Mouse (Mus musculus) c-Kit-positive CD71-negative TER-119-negative erythroid progenitor cells, embryonic 14.5 days (primary cell): ENCODE data around the gene Prkcz.

ENCODE experiments used
- DNase-seq: peaks from one replicate; pipeline ENCODE4 v3.0.0-alpha.2; 2013; ENCODE audit warnings: low read depth

Prkcz gene

DNA sequence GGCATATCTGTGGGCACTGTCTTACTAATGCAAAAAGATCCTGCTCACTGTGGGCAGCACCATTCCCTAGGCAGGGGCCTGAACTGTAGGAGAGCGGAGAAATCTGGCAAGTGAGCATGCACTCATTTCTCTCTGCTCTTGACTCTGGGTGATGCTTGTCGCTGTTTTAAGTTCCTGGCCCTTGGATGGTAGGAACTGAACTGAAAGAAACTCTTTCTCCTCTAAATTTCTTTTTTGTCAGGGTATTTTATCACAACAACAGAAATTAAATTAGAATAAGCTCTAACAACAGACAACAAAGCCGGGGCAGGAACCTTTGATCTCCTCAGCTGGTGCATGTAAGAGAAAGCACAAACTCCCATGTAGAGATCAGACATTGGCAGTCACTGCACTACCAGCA lies 46.1 kb downstream of the Prkcz start:
- DNase-seq: no peak

DNA sequence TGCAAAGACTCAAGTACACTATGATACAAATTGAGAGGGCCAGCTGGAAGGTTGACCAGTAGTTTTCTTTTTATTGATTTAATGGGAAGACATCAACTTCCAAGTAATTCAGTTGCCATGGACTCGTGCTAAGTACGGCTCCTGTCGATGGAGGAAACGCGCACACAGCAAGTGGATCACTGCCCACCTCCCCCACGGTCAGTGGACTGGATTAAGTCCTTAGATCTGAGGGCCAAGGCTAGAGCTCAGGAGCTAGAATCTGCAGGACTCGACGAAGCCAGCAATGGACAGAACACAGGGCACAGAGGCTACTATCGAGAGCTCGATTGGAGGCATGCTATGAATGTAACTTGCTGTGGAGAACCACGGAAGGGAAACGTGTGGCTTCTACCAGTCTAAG lies 52.5 kb downstream of the Prkcz start:
- DNase-seq: no peak

DNA sequence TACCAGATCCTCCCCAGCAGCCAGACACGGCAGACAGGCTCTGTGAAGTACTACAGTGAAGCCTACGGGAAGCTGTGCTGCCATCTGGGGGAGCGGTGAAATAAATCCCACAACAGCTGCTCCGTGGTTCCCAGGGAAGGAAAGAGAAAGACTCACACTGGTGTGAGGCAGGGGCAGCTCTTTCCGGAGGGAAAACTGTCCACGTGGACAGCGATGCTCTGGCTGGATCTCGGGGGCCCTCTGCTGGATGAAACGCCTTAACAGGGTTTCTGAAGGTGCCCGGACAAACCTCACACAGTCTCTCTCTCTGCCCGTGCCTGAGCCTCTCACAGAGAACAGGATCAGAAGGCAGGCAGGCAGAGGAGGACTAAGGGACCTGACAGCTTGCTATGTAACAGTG lies 53.1 kb downstream of the Prkcz start:
- peak; percentile 35 for DNase-seq

DNA sequence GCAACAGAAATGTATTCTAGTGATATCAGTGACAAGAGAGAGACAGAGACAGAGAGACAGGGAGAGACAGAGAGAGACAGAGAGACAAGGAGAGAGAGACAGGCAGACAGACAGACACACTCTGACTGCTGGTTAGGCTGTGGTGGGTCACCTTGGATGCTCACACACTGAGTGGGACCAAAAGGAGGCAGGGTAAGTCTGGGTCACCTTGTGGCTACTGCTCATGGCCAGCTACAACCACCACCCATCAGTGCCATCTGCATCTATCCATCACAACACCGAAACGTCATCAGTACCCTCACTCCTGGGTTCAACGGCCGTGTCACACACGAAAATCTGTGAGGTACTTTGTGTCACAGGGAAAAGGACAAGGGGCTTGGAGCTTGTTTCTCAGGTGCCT lies 53.6 kb downstream of the Prkcz start:
- DNase-seq: no peak

DNA sequence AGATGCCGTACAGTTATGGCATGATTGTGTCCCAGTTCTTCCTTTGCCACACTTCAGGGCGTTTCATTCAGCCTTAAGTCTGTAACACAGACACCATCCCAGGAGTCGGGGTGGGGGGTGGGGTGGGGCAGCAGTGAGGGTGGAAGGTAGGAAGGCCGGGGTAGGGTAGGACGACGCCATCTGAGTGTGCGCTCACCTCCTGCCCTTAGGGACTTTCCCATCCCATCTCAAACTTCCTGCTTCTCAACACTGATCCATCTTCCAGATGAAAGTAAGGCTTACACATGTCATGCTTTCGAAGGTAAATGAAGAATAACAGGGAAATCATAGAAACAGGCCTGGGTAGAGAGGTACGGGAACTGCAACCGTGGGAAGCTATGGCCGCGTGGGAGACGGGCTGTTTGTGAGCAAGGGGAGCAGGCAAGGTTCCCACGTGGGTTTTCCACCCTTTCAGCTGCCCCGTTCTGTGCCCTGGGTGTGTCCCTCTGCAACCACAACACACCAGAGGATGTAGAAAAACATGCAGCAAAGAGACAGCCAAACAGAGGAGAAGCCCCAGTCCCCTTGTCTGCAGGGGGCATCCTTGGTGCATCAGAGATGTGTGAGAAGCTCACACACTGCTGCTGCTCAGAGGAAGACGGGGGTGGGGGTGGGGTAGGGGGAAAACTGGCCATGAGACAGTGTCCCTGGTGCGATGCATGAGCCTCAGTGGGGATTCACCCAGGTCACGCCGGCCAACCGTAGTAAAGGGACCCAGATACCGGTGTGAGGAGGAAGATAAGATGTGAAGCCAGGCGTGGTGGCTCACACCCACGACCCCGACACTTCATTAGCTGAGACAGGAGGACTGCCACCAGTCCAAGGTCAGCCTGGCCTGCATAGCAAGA lies 54.6 kb downstream of the Prkcz start:
- no peak for DNase-seq

DNA sequence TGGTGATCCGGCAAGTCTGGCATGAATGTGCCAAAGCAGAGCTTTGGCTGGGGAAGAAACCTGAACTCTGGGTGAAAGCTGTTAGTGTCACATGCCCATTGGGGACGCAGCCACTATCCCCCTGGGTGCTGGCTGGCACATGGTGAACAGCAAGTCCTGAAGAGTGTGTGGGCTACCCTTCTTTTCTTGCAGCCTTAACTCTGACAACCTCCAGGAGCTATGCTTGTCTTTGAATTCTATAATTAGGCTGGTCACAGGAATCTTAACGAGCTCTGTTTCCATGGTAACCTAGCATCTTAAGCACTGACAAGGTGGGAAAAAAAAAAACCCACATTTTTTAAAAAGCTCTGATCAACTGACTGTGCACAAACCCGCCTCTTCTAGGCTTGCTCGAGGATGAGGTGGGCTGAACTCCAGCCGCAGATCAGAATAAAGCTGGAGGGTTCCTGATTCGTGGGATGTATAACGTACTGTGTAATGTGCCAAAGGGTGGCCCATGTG lies 55.6 kb downstream of the Prkcz start:
- no peak for DNase-seq

DNA sequence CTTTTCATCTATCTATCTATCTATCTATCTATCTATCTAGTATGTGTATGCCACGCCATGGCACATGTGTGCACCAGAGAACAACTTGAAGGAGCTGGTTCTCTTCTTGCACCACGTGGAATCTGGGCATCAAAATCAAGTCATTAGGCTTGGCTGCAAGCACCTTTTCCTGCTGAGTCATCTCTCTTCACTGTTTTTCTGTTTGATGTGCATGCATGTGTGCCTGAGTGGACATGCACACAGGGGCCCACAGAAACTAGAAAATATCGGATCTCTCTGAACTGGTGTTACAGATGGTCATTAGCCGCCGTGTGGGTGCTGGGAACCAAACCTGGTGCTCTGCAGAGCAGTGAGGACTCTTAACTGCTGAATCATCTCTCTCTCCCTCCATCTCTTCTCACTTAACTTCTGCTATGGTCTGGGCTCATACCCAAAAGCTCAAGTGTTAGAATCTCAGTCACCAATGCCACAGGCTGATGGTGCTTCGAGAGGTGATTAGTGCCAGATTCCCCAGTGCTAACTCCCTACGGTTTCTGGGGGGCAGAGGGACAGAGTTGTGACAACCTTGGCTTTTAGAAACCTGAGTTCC lies 56.6 kb downstream of the Prkcz start:
- DNase-seq: no peak

DNA sequence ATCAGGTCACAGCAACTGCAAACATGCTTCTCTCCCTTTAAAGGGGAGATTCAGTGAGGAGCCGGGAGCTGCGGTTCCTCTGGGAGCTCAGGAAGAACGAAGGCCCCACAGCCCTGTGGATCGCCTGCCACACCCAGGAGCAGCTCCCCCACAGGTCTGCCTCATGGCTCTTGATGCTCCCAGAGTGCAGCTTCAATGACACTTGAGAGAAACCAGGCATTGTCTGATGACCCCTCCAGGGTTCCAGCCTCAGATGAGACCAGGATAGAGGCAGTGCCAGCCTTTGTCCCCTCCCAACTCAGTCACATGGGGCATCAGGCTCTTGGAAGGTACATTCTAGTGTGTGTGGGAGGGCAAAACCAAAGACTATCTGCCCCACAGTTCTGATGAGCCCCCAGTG lies 59.2 kb downstream of the Prkcz start:
- DNase-seq: no peak

DNA sequence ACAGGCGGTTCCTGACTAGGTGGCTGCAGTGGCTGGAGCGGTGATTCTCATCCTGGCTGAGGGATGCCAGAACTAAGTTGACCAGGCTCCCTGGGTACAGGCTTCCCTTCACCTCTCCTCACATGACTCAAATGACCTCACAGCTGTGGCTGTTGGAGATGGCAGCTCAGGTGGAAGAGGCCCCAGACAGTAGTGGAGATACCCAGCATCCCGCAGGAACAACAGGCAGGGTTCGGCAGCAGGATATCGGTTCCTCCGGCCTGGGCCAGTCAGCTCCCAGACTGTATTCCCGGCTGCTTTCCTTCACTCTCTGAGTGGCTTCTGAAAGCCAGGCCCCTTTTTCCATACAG lies 60.1 kb downstream of the Prkcz start:
- no peak for DNase-seq

DNA sequence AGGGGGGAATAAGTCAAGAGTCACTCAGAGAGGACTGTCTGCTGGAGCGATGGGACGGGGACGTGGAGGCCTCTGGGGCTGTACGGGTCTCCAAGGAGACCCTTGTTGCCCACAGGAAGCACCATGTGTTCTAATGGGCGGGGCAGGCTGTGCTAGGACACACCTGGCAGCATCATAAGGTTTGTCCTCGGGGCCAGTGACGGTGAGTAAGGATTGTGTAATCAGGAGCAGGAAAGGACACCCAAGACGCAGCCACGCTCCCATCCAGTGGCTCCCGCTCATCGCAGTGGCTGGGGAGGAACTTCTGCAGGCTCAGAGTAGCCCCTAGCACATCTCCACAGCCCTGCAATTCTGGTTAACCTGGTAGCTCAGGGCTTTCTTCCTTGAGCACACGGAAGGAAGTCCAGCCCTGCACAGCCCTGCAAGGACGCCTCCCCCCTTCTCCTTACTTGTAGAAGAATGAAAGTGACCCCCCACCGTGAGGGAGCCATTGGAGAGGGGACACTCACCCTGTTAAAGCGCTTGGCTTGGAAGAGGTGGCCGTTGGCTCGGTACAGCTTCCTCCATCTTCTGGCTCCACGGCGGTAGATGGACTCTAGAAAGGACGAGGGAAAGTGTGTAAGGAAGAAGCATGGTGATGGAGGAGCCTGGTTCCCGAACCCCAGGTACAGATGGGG lies 60.6 kb downstream of the Prkcz start:
- DNase-seq: no peak

DNA sequence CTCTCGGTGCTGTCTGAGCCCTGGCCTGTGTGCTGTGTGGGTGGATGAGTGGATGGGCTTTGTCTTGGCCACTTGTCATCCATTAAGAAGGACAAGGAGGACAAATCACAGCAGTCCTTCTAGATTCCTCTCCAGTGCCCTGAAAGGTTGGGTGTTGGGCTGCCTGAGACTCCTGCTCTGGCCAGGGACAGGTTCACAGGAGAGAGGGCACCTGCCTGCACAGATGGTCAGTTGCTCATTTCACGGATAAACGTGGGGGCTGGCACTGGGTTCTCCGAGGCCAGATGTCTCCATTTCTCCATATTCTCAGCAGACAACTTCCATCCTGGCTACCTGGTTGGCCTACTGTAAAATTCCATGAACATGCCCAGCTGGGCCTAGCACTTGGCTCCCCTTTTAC lies 62.3 kb downstream of the Prkcz start:
- no peak for DNase-seq

DNA sequence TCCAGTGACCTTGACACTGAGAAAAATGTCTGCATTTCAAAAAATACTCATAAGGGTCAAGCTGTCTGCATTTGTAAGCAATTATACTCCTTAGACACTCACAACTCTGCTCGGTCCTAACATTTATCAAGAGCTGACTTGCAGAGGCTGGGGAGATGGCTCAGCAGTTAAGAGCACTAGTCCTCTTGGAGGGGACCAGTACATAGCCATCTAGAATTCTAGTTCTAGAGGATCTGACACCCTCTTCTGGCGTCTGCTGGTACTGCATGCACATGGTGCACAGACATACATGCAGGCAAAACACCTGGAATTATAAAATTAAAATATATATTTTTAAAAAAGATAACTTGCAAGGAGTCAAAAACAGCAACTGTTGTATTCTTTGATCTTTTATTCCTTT lies 64.1 kb downstream of the Prkcz start:
- DNase-seq: peak; percentile 25

DNA sequence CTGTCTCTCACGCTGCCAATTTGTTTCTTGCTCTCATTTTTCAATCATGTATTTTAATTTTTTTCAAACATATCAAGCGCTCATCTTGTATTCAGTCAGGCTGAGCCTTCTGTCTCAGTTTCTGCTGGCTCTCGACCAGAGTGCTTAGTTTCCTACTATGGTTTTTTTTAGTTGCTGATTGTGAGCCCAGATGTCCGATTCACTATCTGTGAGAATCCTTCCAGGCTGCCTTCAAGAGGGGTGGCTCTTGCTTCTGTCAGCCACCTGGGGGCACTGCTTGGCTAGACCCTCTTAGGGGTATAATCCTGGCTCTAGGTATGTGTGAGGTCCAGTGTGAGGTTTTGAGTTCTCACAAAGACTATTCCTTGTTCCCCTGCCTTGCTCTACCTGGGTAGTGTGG lies 65.2 kb downstream of the Prkcz start:
- DNase-seq: no peak

DNA sequence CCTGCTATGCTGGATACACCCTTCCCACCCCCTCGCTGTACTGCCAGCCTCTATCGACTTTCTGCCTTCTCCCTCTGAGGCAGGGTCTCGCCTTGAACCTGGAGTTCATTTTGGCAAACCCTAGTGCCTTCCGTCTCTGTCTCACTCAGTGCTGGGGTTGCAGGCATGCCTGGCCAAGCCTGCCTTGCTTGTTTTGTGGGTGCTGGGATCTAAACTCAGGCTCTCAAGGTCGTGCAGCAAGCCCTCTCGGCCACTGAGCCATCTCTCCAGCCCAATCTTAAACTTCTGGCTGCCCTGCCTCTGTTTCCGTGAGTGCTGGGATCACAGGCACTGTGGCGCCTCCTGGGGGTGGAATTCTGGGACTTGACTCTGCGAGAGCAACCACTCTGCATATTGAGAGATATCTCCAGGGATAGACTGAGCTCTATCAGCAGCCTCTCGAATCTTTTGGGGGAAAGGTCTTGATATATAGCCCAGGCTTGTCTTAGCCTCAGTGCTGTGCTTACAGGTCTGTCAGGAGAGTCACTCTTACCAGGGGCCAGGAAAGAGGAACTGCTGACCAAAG lies 66.1 kb downstream of the Prkcz start:
- no peak for DNase-seq

DNA sequence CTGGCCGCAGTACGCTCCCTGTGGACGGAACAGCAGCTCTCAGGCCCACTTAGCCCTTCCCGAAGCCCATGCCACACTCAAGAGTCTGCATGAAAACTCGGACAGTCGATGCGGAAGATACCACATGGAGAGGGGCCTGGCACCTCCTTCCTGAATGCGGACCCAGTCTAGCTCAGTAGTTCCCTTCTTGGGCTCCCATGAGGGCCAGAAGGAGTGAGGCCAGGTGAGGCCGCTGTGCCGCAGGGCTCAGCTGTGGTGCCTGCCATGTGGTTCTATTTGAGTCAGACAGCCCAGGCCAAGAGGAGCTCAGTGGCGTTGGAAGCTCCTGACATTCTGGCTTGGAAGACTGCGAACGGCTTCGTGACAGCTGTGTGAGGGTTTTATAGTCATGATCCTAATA lies 66.8 kb downstream of the Prkcz start:
- DNase-seq: no peak

DNA sequence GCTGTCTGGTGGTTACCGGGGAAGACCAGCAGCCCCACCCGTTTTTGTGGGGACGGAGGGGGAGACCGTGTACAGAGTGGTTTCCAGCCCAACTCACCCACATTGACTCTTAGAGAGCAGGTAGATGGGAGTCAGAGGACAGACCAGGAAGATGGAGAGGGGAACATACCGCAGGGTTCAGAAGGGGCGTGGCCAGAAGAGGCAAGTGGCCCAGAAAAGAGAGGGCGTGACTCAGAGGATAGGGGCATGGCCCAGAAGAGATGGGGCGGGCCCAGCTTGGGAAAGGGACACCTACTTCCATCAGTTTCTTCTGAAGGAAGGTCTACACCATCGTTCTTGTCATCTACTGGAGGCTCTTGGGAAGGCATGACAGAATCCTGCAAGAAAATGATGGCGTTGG lies 68.3 kb downstream of the Prkcz start:
- DNase-seq: no peak

DNA sequence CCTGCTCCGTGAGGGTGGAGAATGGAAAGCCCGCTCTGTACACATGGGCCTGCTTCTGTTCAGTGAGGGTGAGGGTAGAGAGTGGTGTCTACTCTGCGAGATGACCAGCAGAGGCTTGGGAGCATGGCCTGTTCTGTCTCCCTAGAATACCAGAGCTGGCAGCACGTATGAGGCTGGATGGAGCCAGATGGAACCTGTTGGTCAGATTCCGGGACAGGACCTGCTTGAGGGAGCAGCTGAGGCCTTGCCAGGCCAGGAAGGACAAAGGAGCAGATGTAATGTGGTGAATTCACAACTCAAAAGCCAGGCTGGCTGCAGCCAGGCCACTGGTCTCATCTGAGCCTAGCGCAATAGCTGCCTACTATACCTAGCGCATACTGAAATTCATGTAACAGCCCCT lies 71.1 kb downstream of the Prkcz start:
- no peak for DNase-seq

DNA sequence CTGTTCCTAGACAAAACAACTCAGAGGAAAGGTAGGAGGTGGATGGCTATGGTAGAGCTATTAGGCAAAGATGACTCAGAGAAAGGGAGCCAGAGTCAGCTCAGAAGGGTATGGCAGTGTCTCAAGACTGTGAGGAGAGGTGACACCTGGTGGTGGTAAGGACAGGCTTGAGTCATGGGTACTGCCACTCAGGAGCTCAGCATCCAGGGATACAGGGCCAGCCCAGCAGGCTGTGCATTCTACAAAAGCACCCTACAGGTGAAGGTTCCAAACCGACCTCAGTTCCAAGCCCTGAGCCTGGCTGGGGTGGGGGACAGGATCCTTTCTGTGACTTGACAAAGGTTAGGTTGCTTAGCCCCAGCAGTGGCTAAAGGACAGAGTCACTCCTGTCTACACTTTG lies 72.6 kb downstream of the Prkcz start:
- no peak for DNase-seq

DNA sequence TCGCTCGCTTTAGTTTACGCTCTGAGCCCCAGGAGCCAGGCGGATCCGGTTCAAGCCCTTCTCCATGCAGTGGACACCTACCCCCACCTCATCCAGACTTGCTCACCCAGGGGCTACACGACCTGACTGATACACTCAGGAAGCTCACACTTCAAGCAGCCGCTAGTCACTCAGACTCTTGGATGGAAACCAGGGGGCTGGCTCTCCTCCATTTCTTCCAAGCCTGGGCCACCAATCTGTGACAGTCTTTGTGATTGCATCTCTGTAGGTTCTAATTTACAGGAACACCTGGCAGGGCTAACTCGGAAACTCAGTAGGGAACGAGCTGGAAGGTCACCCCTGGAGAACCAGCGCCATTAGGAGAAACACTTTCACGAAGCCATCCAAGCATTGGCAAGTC lies 73.4 kb downstream of the Prkcz start:
- DNase-seq: no peak

DNA sequence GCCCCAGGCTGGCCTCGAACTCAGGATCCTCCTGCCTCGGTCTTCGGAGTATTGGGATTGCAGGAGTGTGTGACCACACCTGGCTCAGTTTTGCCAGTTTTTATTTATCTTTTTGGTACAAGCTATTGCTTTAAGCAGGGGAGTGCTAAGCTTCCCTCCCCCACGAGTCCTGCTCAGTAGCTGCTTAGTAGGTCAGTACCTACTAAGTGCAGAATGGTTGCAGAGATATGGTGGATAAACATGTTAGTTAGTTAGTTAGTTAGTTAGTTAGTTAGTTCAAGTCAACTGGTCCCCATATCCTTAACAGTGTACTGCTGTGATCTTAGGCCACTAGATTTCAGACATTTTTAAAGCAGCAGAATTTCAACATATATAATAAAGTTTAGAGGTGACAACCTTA lies 75.1 kb downstream of the Prkcz start:
- no peak for DNase-seq

DNA sequence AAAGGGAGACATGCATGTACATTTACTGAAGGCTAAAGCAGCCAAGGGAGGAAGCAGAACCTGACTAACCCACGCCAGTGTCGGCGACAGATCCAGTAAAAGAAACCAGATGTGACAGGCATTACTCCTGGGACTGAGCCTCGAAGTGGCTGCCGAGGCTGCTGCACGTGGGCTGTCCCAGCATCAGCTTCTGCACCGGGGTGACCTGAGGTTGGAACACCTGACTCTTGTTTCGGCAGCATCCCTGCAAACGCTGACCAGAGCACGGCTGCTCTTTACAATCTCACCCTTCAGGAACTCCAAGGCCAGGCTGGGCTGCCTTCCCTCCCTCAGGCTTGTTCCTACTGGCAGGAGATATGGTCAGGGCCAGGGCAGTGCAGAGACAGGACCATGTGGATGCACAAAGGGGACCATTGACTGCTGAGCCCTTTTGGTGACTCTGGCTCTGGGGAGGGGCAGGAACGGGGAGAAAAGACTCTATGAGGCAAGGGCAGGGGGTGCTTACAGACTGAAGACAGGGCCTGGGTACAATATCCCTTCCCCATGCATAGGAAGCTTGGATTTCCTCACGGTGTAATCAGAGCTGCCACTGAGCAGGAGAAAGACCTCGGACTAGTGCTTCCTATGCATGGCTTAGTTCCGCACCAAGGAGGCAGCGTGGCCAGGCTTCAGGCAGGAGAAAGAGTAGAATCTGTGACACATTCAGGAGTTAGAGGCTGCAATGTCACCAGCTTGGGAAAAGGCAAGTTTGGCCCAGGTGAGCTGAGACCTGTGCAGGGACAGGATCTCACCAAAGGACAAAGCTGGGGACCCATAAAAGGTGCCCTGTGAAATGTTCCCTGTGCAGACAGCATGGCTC lies 76.4 kb downstream of the Prkcz start:
- DNase-seq: no peak

DNA sequence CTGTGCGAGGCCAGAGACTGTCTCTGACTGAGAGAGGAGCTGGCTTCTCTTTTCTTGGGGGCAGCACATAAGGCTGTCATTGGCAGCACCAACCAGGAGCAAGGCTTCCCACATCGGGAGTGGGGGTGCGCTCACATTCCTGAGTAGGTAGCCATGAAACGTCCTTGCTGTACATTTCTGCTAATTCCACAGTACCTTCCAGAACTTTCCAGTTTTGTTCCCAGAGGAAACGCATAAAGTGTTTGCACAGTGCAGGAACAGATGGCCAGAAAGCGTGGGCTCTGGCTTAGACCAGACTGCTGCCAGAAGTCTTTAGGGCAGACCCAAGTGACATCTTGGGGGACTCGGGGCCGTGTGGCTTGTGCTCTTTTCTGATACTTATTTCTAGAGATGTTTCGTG lies 77.6 kb downstream of the Prkcz start:
- no peak for DNase-seq
